Mouse (Mus musculus): ENCODE results near the gene Smg6. TPM values are rescaled to one million over a fixed set of nuclear protein-coding genes. Genes with fewer than 3 reads are reported as not detected.

The Smg6 gene
- polyA plus RNA-seq, 1 experiment from 2014 or later: 19.2 TPM

DNA sequence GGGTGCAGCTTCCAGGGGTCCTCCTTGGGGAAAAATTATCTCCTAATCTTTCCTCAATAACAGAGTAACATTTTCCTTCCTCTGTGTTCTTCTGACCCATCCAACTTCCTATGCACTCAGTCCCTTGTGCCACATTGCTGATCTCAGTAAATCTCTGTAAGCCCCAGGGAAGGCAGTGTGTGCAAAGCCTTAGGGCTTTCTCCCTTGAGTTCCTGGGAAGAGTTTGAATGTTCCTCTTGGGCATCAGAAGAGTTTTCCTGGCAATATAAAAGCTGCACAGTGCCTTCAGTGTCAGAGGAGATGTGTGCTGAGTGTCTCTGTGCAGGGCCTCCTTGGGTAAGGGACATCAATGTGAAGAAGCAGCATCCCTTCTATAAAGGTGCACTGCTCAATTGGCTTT is 56.6 kb downstream of the Smg6 start:
- Histone ChIP-seq H3K9ac (replicated peaks; ENCODE audit: low read depth, low read length) (no peak overlapping the region), H3K4me1 (replicated peaks; ENCODE audit: control insufficient read depth, insufficient read depth, low read length) (no peaks in the 10 kb centered on the region), H3K36me3 (ENCODE audit: control insufficient read depth, insufficient read depth) (no peaks in the 10 kb centered on the region), H3K4me3 (replicated peaks; ENCODE audit: low read length) (no peak overlapping the region), H3K9me3 (ENCODE audit: control insufficient read depth, low read length) (no peaks in the 10 kb centered on the region), H3K27ac (ENCODE audit: low read length) (no peak overlapping the region), H3K4me2 (ENCODE audit: low read length) (no peak overlapping the region), H3K27me3 (replicated peaks; ENCODE audit: control insufficient read depth, insufficient read depth, low read length) (no peaks in the 10 kb centered on the region)
- no peak for ATAC-seq

DNA sequence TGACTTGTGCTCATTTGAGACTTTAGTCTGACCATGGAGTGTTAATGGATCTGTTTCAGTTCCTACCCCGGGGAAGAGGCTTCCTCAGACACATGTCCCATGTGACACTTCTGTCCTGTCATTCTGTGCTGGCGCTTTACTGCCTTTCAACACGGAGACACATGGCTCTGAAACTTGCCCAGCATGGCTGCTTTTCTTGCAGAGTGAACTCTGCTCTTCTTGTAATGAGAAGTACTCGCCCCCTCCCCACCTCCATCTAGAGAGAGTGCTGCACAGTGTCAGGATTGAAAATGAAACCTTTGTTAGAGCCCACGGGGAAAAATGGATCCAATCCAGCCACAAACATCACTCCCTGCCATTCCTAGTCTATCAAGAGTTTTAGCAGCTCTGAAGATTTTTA is 62.5 kb downstream of the Smg6 start:
- Histone ChIP-seq H3K36me3 (ENCODE audit: control insufficient read depth, insufficient read depth) (0 out of 2 replicates have a peak, but pooled peaks cover 2% of the 10 kb centered on the region), H3K27me3 (replicated peaks; ENCODE audit: control insufficient read depth, insufficient read depth, low read length) (no peaks in the 10 kb centered on the region), H3K9me3 (ENCODE audit: control insufficient read depth, low read length) (no peaks in the 10 kb centered on the region), H3K4me3 (replicated peaks; ENCODE audit: low read length) (no peak overlapping the region), H3K4me2 (ENCODE audit: low read length) (no peak overlapping the region), H3K9ac (replicated peaks; ENCODE audit: low read depth, low read length) (no peak overlapping the region), H3K4me1 (replicated peaks; ENCODE audit: control insufficient read depth, insufficient read depth, low read length) (no peaks in the 10 kb centered on the region), H3K27ac (ENCODE audit: low read length) (no peak overlapping the region)
- 32% methylated on average over 5 of the region's 5 CpGs for WGBS
- ATAC-seq: no peak

GRCm38 (mm10) chr11:74989047-74989446 is 63.4 kb downstream of the Smg6 start:
- Histone ChIP-seq H3K4me3 (replicated peaks; ENCODE audit: low read length) (no peak overlapping the region), H3K9ac (replicated peaks; ENCODE audit: low read depth, low read length) (no peak overlapping the region), H3K36me3 (ENCODE audit: control insufficient read depth, insufficient read depth) (0 out of 2 replicates have a peak, but pooled peaks cover 2% of the 10 kb centered on the region), H3K9me3 (ENCODE audit: control insufficient read depth, low read length) (no peaks in the 10 kb centered on the region), H3K27me3 (replicated peaks; ENCODE audit: control insufficient read depth, insufficient read depth, low read length) (no peaks in the 10 kb centered on the region), H3K4me2 (ENCODE audit: low read length) (no peak overlapping the region), H3K4me1 (replicated peaks; ENCODE audit: control insufficient read depth, insufficient read depth, low read length) (no peaks in the 10 kb centered on the region), H3K27ac (ENCODE audit: low read length) (no peak overlapping the region)
- WGBS: 79% methylated on average over 2 of the region's 2 CpGs
- no peak for ATAC-seq

DNA sequence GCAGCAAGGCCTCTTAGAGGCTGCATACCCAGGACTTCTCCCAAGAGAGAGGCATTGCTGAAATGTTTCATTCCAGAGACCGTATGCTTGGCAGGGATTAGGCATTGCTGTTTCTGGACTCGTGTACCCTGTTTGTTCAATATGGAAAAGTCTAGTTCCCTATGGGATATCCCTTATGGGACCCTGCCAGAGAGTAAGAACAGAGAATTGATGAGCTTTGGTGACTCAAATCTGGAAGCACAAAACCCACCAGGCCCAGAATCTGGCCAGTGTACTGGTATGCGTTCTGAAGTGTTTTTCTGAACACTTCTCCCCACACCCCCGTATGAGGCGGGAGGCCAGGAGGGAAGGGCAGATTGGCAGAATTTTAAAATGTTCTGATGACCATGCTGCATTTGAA is 64.9 kb downstream of the Smg6 start:
- Histone ChIP-seq H3K36me3 (ENCODE audit: control insufficient read depth, insufficient read depth) (0 out of 2 replicates have a peak, but pooled peaks cover 2% of the 10 kb centered on the region), H3K27ac (ENCODE audit: low read length) (no peak overlapping the region), H3K4me3 (replicated peaks; ENCODE audit: low read length) (no peak overlapping the region), H3K4me1 (replicated peaks; ENCODE audit: control insufficient read depth, insufficient read depth, low read length) (no peaks in the 10 kb centered on the region), H3K4me2 (ENCODE audit: low read length) (no peak overlapping the region), H3K27me3 (replicated peaks; ENCODE audit: control insufficient read depth, insufficient read depth, low read length) (no peaks in the 10 kb centered on the region), H3K9me3 (ENCODE audit: control insufficient read depth, low read length) (no peaks in the 10 kb centered on the region), H3K9ac (replicated peaks; ENCODE audit: low read depth, low read length) (no peak overlapping the region)
- ATAC-seq: no peak
- 88% methylated on average over 5 of the region's 5 CpGs for WGBS

- H3K9me3 ChIP-seq (ENCODE audit: control insufficient read depth, low read length): no peaks in the 10 kb centered on the region
- WGBS: 96% methylated on average over 1 of the region's 1 CpGs
- no peaks in the 10 kb centered on the region for H3K27me3 ChIP-seq (replicated peaks; ENCODE audit: control insufficient read depth, insufficient read depth, low read length)
- 0 out of 2 replicates have a peak, but pooled peaks cover 2% of the 10 kb centered on the region for H3K36me3 ChIP-seq (ENCODE audit: control insufficient read depth, insufficient read depth)
- no peak for ATAC-seq
- no peak overlapping the region for H3K9ac ChIP-seq (replicated peaks; ENCODE audit: low read depth, low read length)
- H3K4me2 ChIP-seq (ENCODE audit: low read length): no peak overlapping the region
- H3K4me3 ChIP-seq (replicated peaks; ENCODE audit: low read length): no peak overlapping the region
- no peaks in the 10 kb centered on the region for H3K4me1 ChIP-seq (replicated peaks; ENCODE audit: control insufficient read depth, insufficient read depth, low read length)
- H3K27ac ChIP-seq (ENCODE audit: low read length): no peak overlapping the region
Observed at GRCm38 (mm10) chr11:74991290-74991689, 65.7 kb downstream of the Smg6 start.

DNA sequence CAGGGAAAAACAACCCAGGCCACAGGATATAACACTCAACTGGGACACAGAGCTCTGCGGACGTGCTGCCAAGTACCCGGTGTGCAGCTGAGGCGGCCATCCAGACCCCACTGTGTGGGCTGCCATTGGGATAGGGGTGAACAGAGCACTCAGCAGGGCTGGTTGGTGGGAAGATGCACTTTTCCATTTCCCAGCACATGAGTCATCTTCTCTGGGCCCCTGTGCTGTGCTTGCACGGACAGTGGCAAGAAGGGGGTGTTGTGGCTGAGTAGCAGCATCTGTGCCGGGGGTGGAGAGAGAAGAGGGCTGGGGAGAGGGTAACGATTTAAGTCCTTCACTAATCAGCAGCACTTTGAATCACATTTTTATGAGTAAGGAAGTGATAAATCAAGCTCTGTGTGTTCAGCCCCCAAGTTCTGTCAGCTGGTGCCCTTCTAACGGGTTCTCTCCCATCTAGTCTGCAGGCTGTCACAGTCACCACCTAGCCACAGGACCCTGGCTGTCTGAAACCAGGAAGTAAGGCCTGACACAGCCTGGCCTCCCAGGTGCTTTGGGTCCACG is 66.9 kb downstream of the Smg6 start:
- Histone ChIP-seq H3K9me3 (ENCODE audit: control insufficient read depth, low read length) (no peaks in the 10 kb centered on the region), H3K4me2 (ENCODE audit: low read length) (no peak overlapping the region), H3K36me3 (ENCODE audit: control insufficient read depth, insufficient read depth) (0 out of 2 replicates have a peak, but pooled peaks cover 2% of the 10 kb centered on the region), H3K27me3 (replicated peaks; ENCODE audit: control insufficient read depth, insufficient read depth, low read length) (no peaks in the 10 kb centered on the region), H3K4me3 (replicated peaks; ENCODE audit: low read length) (no peak overlapping the region), H3K4me1 (replicated peaks; ENCODE audit: control insufficient read depth, insufficient read depth, low read length) (no peaks in the 10 kb centered on the region), H3K27ac (ENCODE audit: low read length) (no peak overlapping the region), H3K9ac (replicated peaks; ENCODE audit: low read depth, low read length) (no peak overlapping the region)
- ATAC-seq: no peak
- WGBS: 85% methylated on average over 9 of the region's 9 CpGs

- Histone ChIP-seq H3K4me1 (replicated peaks; ENCODE audit: control insufficient read depth, insufficient read depth, low read length) (no peaks in the 10 kb centered on the region), H3K9ac (replicated peaks; ENCODE audit: low read depth, low read length) (no peak overlapping the region), H3K27ac (ENCODE audit: low read length) (no peak overlapping the region), H3K27me3 (replicated peaks; ENCODE audit: control insufficient read depth, insufficient read depth, low read length) (no peaks in the 10 kb centered on the region), H3K4me3 (replicated peaks; ENCODE audit: low read length) (no peak overlapping the region), H3K4me2 (ENCODE audit: low read length) (no peak overlapping the region), H3K9me3 (ENCODE audit: control insufficient read depth, low read length) (no peaks in the 10 kb centered on the region), H3K36me3 (ENCODE audit: control insufficient read depth, insufficient read depth) (peaks cover 2% of the 10 kb centered on the region; the same call in 1 of the 2 replicates)
- no peak for ATAC-seq
- WGBS: 97% methylated on average over 1 of the region's 1 CpGs
Observed at GRCm38 (mm10) chr11:74994141-74994540, 68.5 kb downstream of the Smg6 start.

GRCm38 (mm10) chr11:74994856-74995255 is 69.2 kb downstream of the Smg6 start:
- H3K36me3 ChIP-seq (ENCODE audit: control insufficient read depth, insufficient read depth): peaks cover 2% of the 10 kb centered on the region; the same call in 1 of the 2 replicates
- no peaks in the 10 kb centered on the region for H3K27me3 ChIP-seq (replicated peaks; ENCODE audit: control insufficient read depth, insufficient read depth, low read length)
- no peak overlapping the region for H3K27ac ChIP-seq (ENCODE audit: low read length)
- no peak overlapping the region for H3K4me3 ChIP-seq (replicated peaks; ENCODE audit: low read length)
- H3K9ac ChIP-seq (replicated peaks; ENCODE audit: low read depth, low read length): no peak overlapping the region
- H3K4me2 ChIP-seq (ENCODE audit: low read length): no peak overlapping the region
- no peaks in the 10 kb centered on the region for H3K4me1 ChIP-seq (replicated peaks; ENCODE audit: control insufficient read depth, insufficient read depth, low read length)
- no peak for ATAC-seq
- H3K9me3 ChIP-seq (ENCODE audit: control insufficient read depth, low read length): no peaks in the 10 kb centered on the region

DNA sequence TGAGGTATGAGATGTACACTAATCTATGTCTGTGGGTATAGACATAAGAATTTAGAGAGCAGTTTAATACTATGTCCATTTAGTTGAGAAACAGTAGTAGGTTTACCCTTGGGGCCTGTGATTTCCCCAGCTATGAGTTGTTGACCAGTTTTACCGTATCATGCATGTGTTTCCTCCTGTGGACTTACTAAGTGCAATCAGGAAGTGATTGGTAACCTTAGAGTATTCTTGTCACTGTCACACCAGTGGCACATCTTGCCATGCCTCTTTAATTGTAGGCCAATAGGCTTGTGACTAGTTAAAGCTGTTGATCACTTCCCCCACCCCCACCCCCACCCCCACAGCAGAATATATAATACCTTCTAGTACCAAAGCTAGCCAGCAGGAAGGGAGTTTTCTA is 70.9 kb downstream of the Smg6 start:
- Histone ChIP-seq H3K27ac (ENCODE audit: low read length) (no peak overlapping the region), H3K4me1 (replicated peaks; ENCODE audit: control insufficient read depth, insufficient read depth, low read length) (no peaks in the 10 kb centered on the region), H3K9ac (replicated peaks; ENCODE audit: low read depth, low read length) (no peak overlapping the region), H3K4me2 (ENCODE audit: low read length) (no peak overlapping the region), H3K4me3 (replicated peaks; ENCODE audit: low read length) (no peak overlapping the region), H3K36me3 (ENCODE audit: control insufficient read depth, insufficient read depth) (no peaks in the 10 kb centered on the region; the same call in 1 of the 2 replicates), H3K9me3 (ENCODE audit: control insufficient read depth, low read length) (no peaks in the 10 kb centered on the region), H3K27me3 (replicated peaks; ENCODE audit: control insufficient read depth, insufficient read depth, low read length) (no peaks in the 10 kb centered on the region)
- ATAC-seq: no peak
- WGBS: 85% methylated on average over 1 of the region's 1 CpGs
